ENCODE assay signal across 8 mouse cellular contexts in the genomic region with DNA sequence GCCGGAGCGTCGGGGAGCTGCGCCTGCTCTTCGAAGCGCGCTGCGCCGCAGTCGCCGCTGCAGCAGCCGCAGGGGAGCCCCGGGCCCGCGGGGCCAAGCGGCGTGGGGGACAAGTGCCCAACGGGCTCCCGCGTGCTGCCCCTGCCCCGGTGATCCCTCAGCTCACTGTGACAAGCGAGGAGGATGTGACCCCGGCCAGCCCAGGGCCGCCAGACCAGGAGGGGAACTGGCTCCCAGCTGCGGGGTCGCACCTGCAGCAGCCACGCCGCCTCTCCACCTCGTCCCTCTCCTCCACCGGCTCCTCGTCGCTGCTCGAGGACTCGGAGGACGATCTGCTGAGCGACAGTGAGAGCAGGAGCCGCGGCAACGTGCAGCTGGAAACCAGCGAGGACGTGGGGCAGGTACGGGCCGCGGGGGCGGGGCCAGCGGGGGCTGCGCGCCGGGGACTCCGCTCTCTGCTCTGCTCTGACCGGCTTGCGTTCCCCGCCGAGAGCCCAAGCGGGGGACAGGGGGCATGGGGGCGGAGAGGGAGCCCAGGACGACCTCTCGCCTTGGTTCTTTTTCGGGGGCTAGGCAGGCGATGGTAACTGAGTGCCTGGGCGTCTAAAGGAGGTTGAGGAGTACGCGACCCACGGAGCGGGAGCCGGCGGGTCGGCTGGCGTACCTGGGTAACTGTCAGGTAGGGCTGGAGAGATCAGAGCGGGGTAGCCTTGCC. TPM values are rescaled to one million over a fixed set of nuclear protein-coding genes. Genes with fewer than 3 reads are reported as not detected.
A peak's percentile ranks its signal among the peaks of the same experiment; 100 is the strongest.
DNase-seq lines count a peak whose midpoint lies in the region; ATAC-seq and TF ChIP-seq lines count a peak whose summit lies in the region.

No protein-coding gene starts in this region.

- H3K4me3 ChIP-seq in limb, embryonic 12.5 days (replicated peaks), result peak overlapping the region; percentile 71
- peak overlapping the region; percentile 48 for H3K4me3 ChIP-seq in midbrain, embryonic 15.5 days
- peak overlapping the region; percentile 85 for H3K4me3 ChIP-seq in testis, adult 2 months (ENCODE audit: control insufficient read depth, low read depth, low read length)

- DNase-seq in cerebellum, postnatal 14 days, result peak; percentile 20 to 24
- DNase-seq in cerebellum, adult 9-11 months, result no peak
- peak; percentile 76 for DNase-seq in CD4-positive, CD25-positive, alpha-beta regulatory T cell, adult 2 months (ENCODE audit: low read depth, low spot score)
- peak; percentile 31 for DNase-seq in embryo, embryonic 11 days
- DNase-seq in heart, postnatal 4 days, result peak; percentile 25

- H3K27ac ChIP-seq in limb, embryonic 12.5 days, result no peak overlapping the region
- H3K27ac ChIP-seq in midbrain, embryonic 15.5 days, result no peak overlapping the region
- H3K27ac ChIP-seq in testis, adult 2 months (ENCODE audit: control insufficient read depth, insufficient read depth, low read depth, low read length), result no peak overlapping the region

- H3K9ac ChIP-seq in limb, embryonic 12.5 days (replicated peaks), result peak overlapping the region; percentile 65
- H3K9ac ChIP-seq in midbrain, embryonic 15.5 days, result peak overlapping the region; percentile 32; the same call in 1 of the 2 replicates

- no peak for TF ChIP-seq CTCF in testis, adult 2 months (IDR thresholded peaks at IDR 0.05; ENCODE audit: control insufficient read depth, insufficient read depth, insufficient replicate concordance, low read depth, low read length)

- no peaks in the 10 kb centered on the region for H3K36me3 ChIP-seq in limb, embryonic 12.5 days
- H3K36me3 ChIP-seq in midbrain, embryonic 15.5 days (replicated peaks), result no peaks in the 10 kb centered on the region
- no peaks in the 10 kb centered on the region for H3K36me3 ChIP-seq in testis, adult 2 months (ENCODE audit: control insufficient read depth, insufficient read depth, low read length)

- no peak for TF ChIP-seq POLR2A in testis, adult 2 months (IDR thresholded peaks at IDR 0.05; ENCODE audit: control insufficient read depth, low read depth, low read length)

- under 1% methylated on average over 70 of the region's 70 CpGs for whole genome bisulfite sequencing in limb, embryonic 12.5 days
- WGBS in midbrain, embryonic 15.5 days, result under 1% methylated on average over 69 of the region's 70 CpGs

- H3K4me1 ChIP-seq in limb, embryonic 12.5 days (replicated peaks), result peaks cover 37% of the 10 kb centered on the region
- peaks cover 34% of the 10 kb centered on the region for H3K4me1 ChIP-seq in midbrain, embryonic 15.5 days
- H3K4me1 ChIP-seq in testis, adult 2 months (ENCODE audit: control insufficient read depth, insufficient read depth, low read length), result peaks cover 20% of the 10 kb centered on the region

- peak overlapping the region; percentile 99 for H3K4me2 ChIP-seq in limb, embryonic 12.5 days
- peak overlapping the region; percentile 86 for H3K4me2 ChIP-seq in midbrain, embryonic 15.5 days

- H3K9me3 ChIP-seq in limb, embryonic 12.5 days, result no peaks in the 10 kb centered on the region
- H3K9me3 ChIP-seq in midbrain, embryonic 15.5 days, result no peaks in the 10 kb centered on the region

- peak; percentile 32; the same call in 1 of the 2 replicates for ATAC-seq in limb, embryonic 12.5 days (ENCODE audit: insufficient number of reproducible peaks, insufficient read depth, low FRiP score, low TSS enrichment, low read depth)
- ATAC-seq in midbrain, embryonic 15.5 days (replicated peaks), result peak; percentile 48

- peaks cover 71% of the 10 kb centered on the region for H3K27me3 ChIP-seq in limb, embryonic 12.5 days
- H3K27me3 ChIP-seq in midbrain, embryonic 15.5 days (replicated peaks), result peaks cover 55% of the 10 kb centered on the region
- H3K27me3 ChIP-seq in testis, adult 2 months (ENCODE audit: control insufficient read depth, insufficient read depth, low read length), result 0 out of 2 replicates have a peak, but pooled peaks cover 2% of the 10 kb centered on the region

RNA-seq across cellular contexts. Expression of a gene that starts 0.5 kb away (rescaled TPM):
- total RNA-seq in heart, postnatal 4 days (2021), result 1 to 10 TPM; 1.5 to 1.7 TPM
- 0.60 and 0.76 TPM in 2 replicates for polyA plus RNA-seq in limb, embryonic 12.5 days (2016; fragmentation: Nextera tagmentation; extraction: Ambion mirVana)
- polyA plus RNA-seq in midbrain, embryonic 15.5 days (2015; fragmentation: Nextera tagmentation; extraction: Ambion mirVana), result 0.11 and 0.18 TPM in 2 replicates
- 5.8 and 6.4 TPM in 2 replicates for polyA plus RNA-seq in testis, adult 2 months (2012; rRNA removed)

RNA-seq across cellular contexts. Expression of a gene that starts 17.6 kb away (rescaled TPM):
- total RNA-seq in heart, postnatal 4 days (2021), result under 1 TPM in 1 of 2 experiments, not detected in 1; 0.16 TPM
- polyA plus RNA-seq in limb, embryonic 12.5 days (2016; fragmentation: Nextera tagmentation; extraction: Ambion mirVana), result not detected in 2 replicates
- polyA plus RNA-seq in midbrain, embryonic 15.5 days (2015; fragmentation: Nextera tagmentation; extraction: Ambion mirVana), result 2.2 and 3.5 TPM in 2 replicates
- 2.2 and 3.0 TPM in 2 replicates for polyA plus RNA-seq in testis, adult 2 months (2012; rRNA removed)

RNA-seq across cellular contexts. Expression of a gene that starts 44.7 kb away (rescaled TPM):
- total RNA-seq in heart, postnatal 4 days (2021), result 10 to 100 TPM; 16.1 to 18.7 TPM
- polyA plus RNA-seq in limb, embryonic 12.5 days (2016; fragmentation: Nextera tagmentation; extraction: Ambion mirVana), result 35.7 and 36.9 TPM in 2 replicates
- polyA plus RNA-seq in midbrain, embryonic 15.5 days (2015; fragmentation: Nextera tagmentation; extraction: Ambion mirVana), result 21.3 and 21.6 TPM in 2 replicates
- 13.4 and 13.7 TPM in 2 replicates for polyA plus RNA-seq in testis, adult 2 months (2012; rRNA removed)

RNA-seq across cellular contexts. Expression of a gene that starts 54.9 kb away (rescaled TPM):
- 1 to 10 TPM; 9.5 to 9.7 TPM for total RNA-seq in heart, postnatal 4 days (2021)
- 34.6 and 37.8 TPM in 2 replicates for polyA plus RNA-seq in limb, embryonic 12.5 days (2016; fragmentation: Nextera tagmentation; extraction: Ambion mirVana)
- 20.3 and 22.2 TPM in 2 replicates for polyA plus RNA-seq in midbrain, embryonic 15.5 days (2015; fragmentation: Nextera tagmentation; extraction: Ambion mirVana)
- 18.7 and 26.0 TPM in 2 replicates for polyA plus RNA-seq in testis, adult 2 months (2012; rRNA removed)
